Mouse (Mus musculus): ENCODE measurements around the gene Cib2.

DNA sequence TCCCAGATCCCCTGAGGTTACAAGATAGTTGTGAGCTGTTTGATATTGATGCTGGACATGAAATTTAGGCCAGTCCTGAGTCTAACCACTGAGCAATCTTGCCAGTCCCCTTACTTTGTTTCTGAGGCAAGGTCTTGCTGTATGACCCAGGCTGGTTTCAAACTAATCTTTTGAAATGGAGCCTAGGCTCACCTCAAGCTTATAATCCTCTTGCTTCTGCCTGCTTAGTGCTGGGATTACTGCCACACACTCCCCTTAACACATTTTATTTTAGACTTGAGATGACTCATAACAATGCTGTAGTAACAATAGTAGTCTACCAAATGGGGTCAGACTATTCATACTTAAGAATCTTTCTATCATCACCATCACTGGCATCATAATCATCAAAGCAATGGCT, 28.6 kb downstream of the Cib2 start:
- TF ChIP-seq CTCF (IDR thresholded peaks at IDR 0.05; ENCODE audit: low read depth) (no peak), EP300 (IDR thresholded peaks at IDR 0.05; ENCODE audit: low read depth) (no peak)
